Mouse (Mus musculus) WW6 (cell line): ENCODE measurements around the gene Terf2ip.
A peak's percentile ranks its signal among the peaks of the same experiment; 100 is the strongest.

Experiments used
- DNase-seq: peaks from one replicate; pipeline ENCODE4 v3.0.0-alpha.2; 2013; ENCODE audit warnings: low read depth, low spot score

Terf2ip gene

DNA sequence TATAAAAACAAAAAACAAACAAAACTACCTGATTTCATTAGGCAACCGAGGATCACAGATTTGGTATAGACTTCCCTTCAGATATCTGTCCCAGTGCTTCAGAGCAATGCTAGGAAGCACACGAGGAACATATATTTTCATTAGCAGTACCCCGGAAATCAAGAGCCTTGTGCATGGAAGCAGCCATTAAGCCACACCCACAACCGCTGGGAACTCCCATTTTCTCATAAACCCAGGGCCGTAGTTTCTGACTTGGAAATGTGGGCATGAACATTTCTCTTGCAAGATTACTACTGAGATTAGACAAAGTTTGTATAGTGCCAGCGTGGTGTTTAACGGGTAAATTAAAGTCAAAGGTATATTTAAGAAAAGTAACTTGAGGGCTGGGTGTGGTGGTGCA is 1.6 kb upstream of the Terf2ip start:
- no peak for DNase-seq

DNA sequence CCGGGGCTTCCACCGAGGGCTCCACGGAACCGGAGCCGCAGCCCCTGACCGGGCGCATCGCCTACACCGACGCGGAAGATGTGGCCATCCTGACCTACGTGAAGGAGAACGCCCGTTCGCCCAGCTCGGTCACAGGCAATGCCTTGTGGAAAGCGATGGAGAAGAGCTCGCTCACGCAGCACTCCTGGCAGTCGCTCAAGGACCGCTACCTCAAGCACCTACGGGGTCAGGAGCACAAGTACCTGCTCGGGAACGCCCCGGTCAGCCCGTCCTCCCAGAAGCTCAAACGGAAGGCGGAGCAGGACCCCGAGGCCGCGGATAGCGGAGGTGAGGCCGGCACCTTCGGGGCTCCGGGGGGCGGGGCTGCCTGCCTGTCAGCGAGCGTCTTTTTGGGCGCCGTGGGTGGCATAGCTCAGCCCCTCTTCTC is 631 bp downstream of the Terf2ip start:
- no peak for DNase-seq

DNA sequence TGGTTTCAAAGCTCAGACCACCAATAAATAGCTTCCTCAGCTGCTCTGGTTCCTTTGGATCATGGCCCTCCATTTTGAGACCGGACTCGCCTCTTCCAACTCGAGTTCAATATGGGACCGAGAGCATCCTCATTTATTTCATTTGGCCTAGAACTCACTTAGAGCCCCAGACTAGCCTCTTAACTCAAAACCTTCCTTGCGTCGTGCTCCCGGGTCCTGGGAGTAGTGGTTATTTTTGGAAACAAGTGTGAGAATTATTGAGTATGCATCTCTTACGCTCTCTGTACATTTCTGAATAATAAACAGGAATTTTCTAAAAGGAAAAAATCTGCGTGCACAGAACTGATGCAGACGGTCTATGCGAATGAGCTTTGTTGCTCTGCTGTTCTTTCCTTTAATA is 3.7 kb downstream of the Terf2ip start, which contains the start of gene Gm6793:
Gene Gm6793 (minus strand): TSS at position 101 of the 400 bp plus-strand sequence.
- no peak for DNase-seq

DNA sequence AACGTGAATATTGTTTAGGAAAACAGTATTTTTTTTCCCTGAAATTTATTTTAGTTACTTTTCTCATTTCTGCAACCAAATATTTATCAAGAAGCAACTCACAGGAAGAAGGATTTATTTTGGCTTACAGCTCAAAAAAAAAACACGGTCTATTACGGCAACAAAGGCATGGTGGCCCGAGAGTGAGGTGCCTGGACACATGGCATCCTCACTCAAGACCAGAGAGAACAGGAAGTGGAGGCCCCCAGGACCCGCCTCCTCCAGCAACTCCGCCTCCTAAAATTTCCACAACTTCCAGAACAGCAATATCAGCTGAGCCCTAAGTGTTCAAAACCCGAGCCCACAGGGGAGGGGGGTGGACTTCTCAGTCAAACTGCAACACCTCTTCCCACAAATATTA is 18.3 kb downstream of the Terf2ip start:
- DNase-seq: no peak

DNA sequence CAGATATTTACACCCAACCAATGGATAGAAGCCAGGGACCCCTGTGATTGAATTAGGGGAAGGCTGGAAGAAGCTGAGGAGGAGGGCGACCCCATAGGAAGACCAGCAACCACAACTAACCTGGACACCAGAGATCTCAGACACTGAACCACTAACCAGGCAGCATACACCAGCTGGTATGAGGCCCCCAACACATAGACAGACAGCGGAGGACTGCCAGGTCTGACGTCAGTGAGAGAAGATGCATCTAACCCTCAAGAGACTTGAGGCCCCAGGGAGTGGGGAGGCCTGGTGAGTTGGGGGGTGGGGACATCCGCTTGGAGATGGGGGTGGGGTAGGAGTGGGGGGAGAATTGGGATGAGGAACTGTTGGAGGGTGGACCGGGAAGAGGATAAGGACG is 19.5 kb downstream of the Terf2ip start:
- no peak for DNase-seq

DNA sequence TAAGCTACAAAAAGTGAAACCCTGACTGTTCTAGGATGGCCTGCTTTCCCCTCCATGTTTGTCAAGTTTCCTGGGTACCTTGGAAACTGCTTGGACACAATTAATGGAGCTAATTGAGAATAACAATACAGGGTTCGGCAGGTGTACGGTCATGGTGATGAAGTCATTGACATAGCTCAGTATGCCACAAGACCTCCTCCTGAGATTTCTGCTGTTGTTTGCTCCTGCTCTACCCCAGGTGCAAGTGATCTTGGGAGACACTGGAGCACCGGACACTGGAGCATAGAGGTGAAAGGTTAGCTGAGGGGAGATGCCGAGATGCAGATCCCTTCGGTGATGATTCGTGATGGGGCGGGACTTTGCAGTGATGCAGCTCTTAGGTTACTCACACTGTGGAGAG is 21.9 kb downstream of the Terf2ip start:
- DNase-seq: no peak

DNA sequence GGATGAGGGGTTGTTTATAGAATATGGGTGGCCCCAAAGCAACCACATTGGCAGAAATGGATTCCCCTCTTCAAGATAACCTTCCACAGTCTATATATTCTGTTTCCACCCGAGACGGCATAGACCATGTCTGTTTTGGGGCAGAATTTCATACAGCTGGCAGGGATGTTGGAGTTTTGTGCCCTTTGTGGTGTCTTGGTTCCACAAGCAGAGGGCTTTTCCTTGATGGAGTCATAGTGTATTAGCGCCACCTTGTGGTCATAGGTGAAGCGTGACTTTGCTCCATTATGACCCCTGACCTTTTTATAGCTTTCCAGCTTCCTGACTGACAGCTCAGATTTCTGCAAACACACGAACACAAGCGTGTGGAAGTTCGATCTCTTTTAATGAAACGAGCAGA is 23.4 kb downstream of the Terf2ip start:
- peak; percentile 73 for DNase-seq

DNA sequence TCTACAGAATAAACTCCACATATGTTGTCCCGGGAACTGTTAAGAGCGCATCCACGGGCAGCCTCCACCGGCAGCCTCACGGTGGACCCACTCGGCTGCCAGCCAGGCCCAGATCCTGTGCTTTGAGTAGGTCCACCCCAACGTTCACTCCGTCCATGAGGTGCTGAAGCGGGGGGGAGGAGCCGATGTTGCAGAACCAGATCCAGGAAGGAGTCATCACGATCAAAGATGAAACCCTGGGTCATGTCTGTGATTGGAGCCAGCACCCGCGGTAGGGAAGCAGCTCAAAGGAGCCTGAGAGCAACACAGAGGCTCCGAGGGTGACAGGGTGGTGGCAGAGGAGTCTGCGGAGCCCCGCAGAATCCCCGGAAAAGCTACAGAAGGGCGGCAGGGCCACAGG is 26.3 kb downstream of the Terf2ip start:
- DNase-seq: no peak

DNA sequence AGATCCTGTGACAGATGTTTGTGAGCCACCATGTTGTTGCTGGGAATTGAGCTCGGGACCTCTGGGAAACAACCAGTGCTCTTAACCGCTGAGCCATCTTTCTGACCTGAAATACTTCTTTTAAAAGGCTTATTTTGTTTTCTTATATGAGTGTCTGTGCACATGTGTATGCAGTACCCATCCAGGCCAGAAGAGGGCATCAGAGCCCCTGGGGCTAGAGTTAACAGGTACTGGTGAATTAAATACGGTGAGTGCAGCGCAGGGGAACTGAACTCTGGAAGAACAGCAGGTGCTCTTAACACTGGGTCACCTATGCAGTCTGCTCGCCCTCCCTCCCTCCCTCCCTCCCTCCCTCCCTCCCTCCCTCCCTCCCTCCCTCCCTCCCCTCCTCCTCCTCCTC is 34.0 kb downstream of the Terf2ip start:
- no peak for DNase-seq

DNA sequence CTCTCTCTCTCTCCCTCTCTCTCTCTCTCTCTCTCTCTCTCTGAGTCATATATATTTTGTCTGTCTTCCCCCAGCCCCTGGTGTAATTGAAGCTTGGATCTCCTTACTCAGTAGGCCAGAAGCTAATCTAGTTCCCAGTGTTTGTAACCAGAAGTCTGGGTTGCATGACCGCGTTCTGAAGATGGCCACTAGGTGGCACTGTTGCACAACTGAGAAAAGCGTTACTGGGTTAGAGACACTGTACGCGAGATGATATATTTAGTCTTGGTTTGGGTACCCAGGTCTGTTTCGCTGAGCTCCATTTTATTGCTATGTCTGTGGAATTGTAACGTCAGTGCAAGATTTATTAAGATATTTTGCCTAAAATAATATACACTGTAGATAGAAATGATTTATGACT is 34.7 kb downstream of the Terf2ip start:
- DNase-seq: peak; percentile 66

DNA sequence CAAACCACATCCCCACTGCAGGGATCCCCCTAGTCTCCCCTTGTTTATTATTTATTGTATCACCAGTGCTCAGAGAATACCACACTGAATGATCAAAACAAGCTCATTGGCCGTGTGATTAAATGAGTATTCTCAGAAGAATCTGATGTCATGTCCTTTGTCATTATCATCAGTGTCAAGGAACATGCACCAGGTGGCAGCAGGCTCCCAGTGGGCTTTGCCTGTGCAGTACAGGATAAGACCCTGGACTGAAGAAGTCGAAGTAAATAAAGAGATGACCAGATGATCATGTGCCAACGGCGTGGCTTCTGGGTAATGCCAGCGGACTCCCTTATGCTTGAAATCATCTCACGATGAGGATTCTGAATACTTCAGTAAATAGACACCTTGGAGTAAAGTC is 37.1 kb downstream of the Terf2ip start:
- DNase-seq: no peak

DNA sequence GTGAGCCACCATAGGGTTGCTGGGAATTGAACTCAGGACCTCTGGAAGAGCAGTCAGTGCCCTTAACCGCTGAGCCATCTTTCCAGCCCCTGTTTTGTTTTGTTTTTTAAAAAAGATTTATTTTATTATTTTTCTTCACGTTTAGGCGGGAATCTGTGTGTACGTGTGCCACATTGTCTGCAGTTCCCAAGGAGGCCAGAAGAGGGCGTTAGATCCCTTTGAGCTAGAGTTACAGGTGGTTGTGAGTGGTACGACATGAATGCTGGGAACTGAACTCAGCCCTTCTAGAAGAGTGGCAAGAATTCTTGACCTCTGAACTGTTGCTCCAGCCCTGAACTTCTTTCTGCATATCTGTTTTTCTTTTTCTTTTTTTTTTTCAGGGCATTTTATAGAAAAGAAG is 38.8 kb downstream of the Terf2ip start:
- no peak for DNase-seq

DNA sequence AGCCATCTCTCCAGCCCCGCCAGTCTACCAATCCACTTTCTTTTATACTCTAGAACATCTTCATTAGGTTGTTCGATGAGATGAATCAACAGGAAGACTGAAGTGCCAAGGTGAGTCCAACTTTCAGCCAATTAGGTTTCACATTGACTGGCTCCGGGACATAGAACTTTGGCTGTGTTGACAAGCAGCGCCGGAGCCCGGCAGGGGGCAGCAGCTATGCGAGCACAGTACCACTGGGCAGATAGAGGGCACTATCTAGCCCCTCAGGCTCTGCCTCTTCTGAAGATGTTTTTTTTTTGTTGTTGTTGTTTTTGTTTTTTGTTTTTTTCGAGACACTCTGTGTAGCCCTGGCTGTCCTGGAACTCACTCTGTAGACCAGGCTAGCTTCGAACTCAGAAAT is 40.3 kb downstream of the Terf2ip start:
- DNase-seq: no peak

DNA sequence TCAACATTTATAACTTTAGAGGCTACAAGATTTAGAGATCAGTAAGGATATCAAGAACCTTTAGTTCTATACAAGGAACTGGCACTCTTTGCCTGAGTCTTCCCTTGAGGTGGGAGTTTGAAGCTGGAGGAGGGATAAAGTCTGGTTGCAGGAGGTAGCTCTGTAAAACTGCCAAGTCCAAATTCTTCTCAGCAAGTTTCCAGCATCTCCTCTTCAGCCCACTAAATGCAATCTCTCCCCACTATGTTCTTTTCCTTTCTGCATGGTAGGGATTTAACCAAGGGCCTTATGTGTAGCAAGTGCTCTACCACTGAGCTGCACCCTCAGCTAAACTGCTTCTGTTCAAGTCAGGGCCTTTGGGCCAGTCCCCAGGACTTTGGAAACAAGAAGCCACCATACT is 43.3 kb downstream of the Terf2ip start:
- no peak for DNase-seq

DNA sequence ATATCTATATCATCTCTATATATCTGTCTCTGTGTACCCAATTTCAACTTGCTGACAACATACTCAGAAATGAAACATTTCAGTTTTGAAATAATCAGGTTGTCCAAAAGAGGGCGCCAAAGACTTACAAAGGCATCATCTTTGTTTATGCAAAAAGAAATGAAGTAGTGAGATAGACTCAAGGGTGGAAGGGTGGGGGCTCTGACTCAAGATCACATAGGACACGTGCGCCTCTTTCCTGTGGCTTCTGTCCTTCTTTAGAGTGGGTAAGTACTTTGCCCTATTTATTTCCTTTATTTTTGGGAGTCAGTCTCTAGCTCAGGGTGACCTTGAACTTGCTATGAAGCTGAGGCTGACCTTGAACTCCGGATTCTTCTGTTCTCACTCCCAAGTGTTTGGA is 50.2 kb downstream of the Terf2ip start:
- DNase-seq: peak; percentile 34
